Mouse (Mus musculus) spleen, adult 2 months (tissue): ENCODE data around the gene Gatad2a.

ENCODE experiments used
- CTCF ChIP-seq: fragments of 200-500 bp; IDR thresholded peaks from 2 replicates; pipeline ENCODE4 v1.5.1; 2011; ENCODE audit warnings: mild to moderate bottlenecking, inconsistent platforms; ENCODE audit not compliant: insufficient read depth, insufficient read length, insufficient replicate concordance; ENCODE audit errors: extremely low read depth
- POLR2A ChIP-seq: fragments of 200-500 bp; IDR thresholded peaks from 2 replicates; pipeline ENCODE4 v1.6.1; 2011; ENCODE audit warnings: low read depth, low read length, inconsistent platforms

GRCm38 (mm10) chr8:69900895-69901451 lies 95.2 kb downstream of the Gatad2a start:
- no peak for TF ChIP-seq POLR2A
- TF ChIP-seq CTCF = no peak
